Mouse (Mus musculus) cerebellum, adult 18-20 months (tissue): ENCODE data around the gene Crybg3.

Source experiments
- DNase-seq, 2 experiments: peaks; one replicate each; pipeline ENCODE4 v3.0.0; 2021

Gene Crybg3

GRCm38 (mm10) chr16:59579237-59579636 lies 21.5 kb downstream of the Crybg3 start:
- DNase-seq, result no peak

GRCm38 (mm10) chr16:59573961-59574360 lies 26.8 kb downstream of the Crybg3 start:
- DNase-seq, result no peak

GRCm38 (mm10) chr16:59572685-59573084 lies 28.1 kb downstream of the Crybg3 start:
- no peak for DNase-seq

GRCm38 (mm10) chr16:59570807-59571206 lies 30.0 kb downstream of the Crybg3 start:
- DNase-seq, result no peak

GRCm38 (mm10) chr16:59569837-59570236 lies 30.9 kb downstream of the Crybg3 start:
- no peak for DNase-seq

- DNase-seq, result no peak
Measured at GRCm38 (mm10) chr16:59567721-59568381, 32.9 kb downstream of the Crybg3 start.

GRCm38 (mm10) chr16:59566437-59566836 lies 34.3 kb downstream of the Crybg3 start:
- DNase-seq, result no peak

- DNase-seq, result no peak
Measured at GRCm38 (mm10) chr16:59565631-59566030, 35.1 kb downstream of the Crybg3 start.

GRCm38 (mm10) chr16:59564025-59564424 lies 36.8 kb downstream of the Crybg3 start:
- DNase-seq, result no peak

GRCm38 (mm10) chr16:59559300-59560200 lies 41.2 kb downstream of the Crybg3 start:
- DNase-seq, result no peak

- DNase-seq, result no peak
Measured at GRCm38 (mm10) chr16:59558916-59559299, 41.9 kb downstream of the Crybg3 start.

- DNase-seq, result no peak
Measured at GRCm38 (mm10) chr16:59553490-59554161, 47.2 kb downstream of the Crybg3 start.

GRCm38 (mm10) chr16:59551507-59551906 lies 49.3 kb downstream of the Crybg3 start:
- no peak for DNase-seq

GRCm38 (mm10) chr16:59549631-59550030 lies 51.1 kb downstream of the Crybg3 start:
- no peak for DNase-seq

GRCm38 (mm10) chr16:59548582-59548947 lies 52.2 kb downstream of the Crybg3 start:
- no peak for DNase-seq

GRCm38 (mm10) chr16:59547887-59548581 lies 52.7 kb downstream of the Crybg3 start:
- peak in 1 of 2 experiments; percentile 10 for DNase-seq

- no peak for DNase-seq
Measured at GRCm38 (mm10) chr16:59547466-59547865, 53.3 kb downstream of the Crybg3 start.

GRCm38 (mm10) chr16:59545360-59545759 lies 55.4 kb downstream of the Crybg3 start:
- DNase-seq, result no peak

GRCm38 (mm10) chr16:59541382-59541781 lies 59.4 kb downstream of the Crybg3 start:
- DNase-seq, result no peak

GRCm38 (mm10) chr16:59540944-59541343 lies 59.8 kb downstream of the Crybg3 start:
- DNase-seq, result no peak

GRCm38 (mm10) chr16:59535673-59536072 lies 65.1 kb downstream of the Crybg3 start:
- DNase-seq, result no peak

GRCm38 (mm10) chr16:59534349-59534748 lies 66.4 kb downstream of the Crybg3 start:
- DNase-seq, result no peak

- DNase-seq, result no peak
Measured at GRCm38 (mm10) chr16:59532561-59532960, 68.2 kb downstream of the Crybg3 start.
